Mouse (Mus musculus) kidney, embryonic 16.5 days (tissue): ENCODE measurements at regions not wholly inside any gene's neighbourhood (a gene's known extent, or its start where the extent isn't known, plus 50 kb on each side); places are given as distances from the start of the nearest gene placed in this dataset.
A peak's percentile ranks its signal among the peaks of the same experiment; 100 is the strongest.
"Not testable (repeated sequence)": the region's sequence is repeated elsewhere in the genome, so short reads cannot be mapped to it uniquely, and the experiment has no call there.

Experiments used
- ATAC-seq: fragments of 200-750 bp; cut with Nextera tagmentation; 2 replicates; pipeline ENCODE4 v1.8.0; 2017; ENCODE audit warnings: moderate TSS enrichment; ENCODE audit not compliant: low FRiP score, low TSS enrichment
- H3K27ac ChIP-seq: fragments of 300-500 bp; sonication (generic); 2 replicates; pipeline ENCODE4 v1.5.1; 2014; ENCODE audit warnings: low read length
- H3K27me3 ChIP-seq: fragments of 300-500 bp; sonication (generic); 2 replicates; pipeline ENCODE4 v1.6.1; 2014; ENCODE audit warnings: low read length, control low read depth, mixed read lengths; ENCODE audit not compliant: insufficient read depth
- H3K36me3 ChIP-seq: fragments of 300-500 bp; sonication (generic); 2 replicates; pipeline ENCODE4 v1.6.1; 2014; ENCODE audit warnings: low read length, control low read depth, mixed read lengths; ENCODE audit not compliant: insufficient read depth
- H3K4me1 ChIP-seq: fragments of 300-500 bp; sonication (generic); 2 replicates; pipeline ENCODE4 v1.6.1; 2014; ENCODE audit warnings: low read length, control low read depth, mixed read lengths; ENCODE audit not compliant: insufficient read depth
- H3K4me2 ChIP-seq: fragments of 300-500 bp; sonication (generic); replicated peaks from 2 replicates; pipeline ENCODE4 v1.6.1; 2014; ENCODE audit warnings: low read depth, low read length
- H3K4me3 ChIP-seq: fragments of 300-500 bp; sonication (generic); 2 replicates; pipeline ENCODE4 v1.5.1; 2014; ENCODE audit warnings: mild to moderate bottlenecking, low read length
- H3K9ac ChIP-seq: fragments of 300-500 bp; sonication (generic); replicated peaks from 2 replicates; pipeline ENCODE4 v1.6.1; 2014; ENCODE audit warnings: low read length
- H3K9me3 ChIP-seq: fragments of 300-500 bp; sonication (generic); 2 replicates; pipeline ENCODE4 v1.6.1; 2016; ENCODE audit warnings: low read length, control low read depth
- WGBS: fragments of 180-500 bp; shearing (Covaris S2); extraction: QIAGEN DNeasy Blood & Tissue Kit; methylation state at CpG from one replicate; pipeline ENCODE4 v1.1.7; 2014; 5-methylcytosine and 5-hydroxymethylcytosine counted together

GRCm38 (mm10) chr12:21680026-21680425 is 262.6 kb upstream of the Ywhaq start:
- H3K27ac ChIP-seq, H3K4me2 ChIP-seq, ATAC-seq, H3K4me1 ChIP-seq, H3K4me3 ChIP-seq, H3K9me3 ChIP-seq, H3K36me3 ChIP-seq, H3K27me3 ChIP-seq, H3K9ac ChIP-seq: not testable (repeated sequence)
- 41% methylated on average over 3 of the region's 4 CpGs for WGBS

DNA sequence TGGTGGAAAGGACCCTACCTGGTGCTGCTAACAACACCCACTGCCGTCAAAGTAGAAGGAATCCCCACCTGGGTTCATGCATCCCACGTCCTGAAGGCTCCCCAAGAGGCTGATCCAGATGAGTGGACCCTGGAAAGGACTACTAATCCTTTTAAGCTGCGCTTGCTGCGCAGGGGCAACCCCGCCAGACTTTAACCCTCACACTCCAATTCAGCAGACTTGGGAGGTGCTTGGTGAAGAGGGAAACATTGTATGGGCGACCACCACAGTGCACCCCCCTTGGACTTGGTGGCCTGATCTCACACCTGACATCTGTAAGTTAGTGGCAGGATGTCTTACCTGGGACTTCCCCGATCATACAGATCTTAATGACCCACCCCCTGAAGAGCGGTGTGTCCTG is 231.9 kb upstream of the Ywhaq start:
- H3K4me1 ChIP-seq, ATAC-seq, H3K9ac ChIP-seq, H3K27ac ChIP-seq, H3K36me3 ChIP-seq, H3K27me3 ChIP-seq, H3K4me2 ChIP-seq, H3K4me3 ChIP-seq: not testable (repeated sequence)
- H3K9me3 ChIP-seq = peaks cover 42% of the 10 kb centered on the region
- 89% methylated on average over 8 of the region's 8 CpGs for WGBS

DNA sequence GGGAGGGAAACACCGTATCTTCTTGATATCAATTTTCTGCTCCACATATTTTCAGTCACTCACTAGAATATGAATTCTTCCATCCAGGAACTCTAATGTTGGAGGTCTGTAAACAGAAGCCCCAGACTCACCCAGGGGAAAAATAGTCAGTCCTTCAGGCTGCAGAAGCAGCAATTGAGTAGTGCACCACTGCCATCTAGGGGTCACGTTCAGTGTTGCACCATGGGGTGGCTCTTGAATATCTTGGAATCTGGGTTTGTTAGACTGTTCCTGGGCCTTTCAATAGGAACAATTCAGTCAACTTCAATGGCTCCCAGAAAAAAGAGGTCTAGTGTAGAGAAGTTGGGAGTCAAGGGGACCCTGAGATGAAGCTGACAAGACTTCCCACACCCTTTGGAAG is 196.3 kb upstream of the Ywhaq start:
- ATAC-seq, H3K4me2 ChIP-seq, H3K9ac ChIP-seq, H3K4me1 ChIP-seq, H3K4me3 ChIP-seq, H3K9me3 ChIP-seq, H3K27ac ChIP-seq, H3K36me3 ChIP-seq, H3K27me3 ChIP-seq: not testable (repeated sequence)
- WGBS = 14% methylated on average over 2 of the region's 2 CpGs

DNA sequence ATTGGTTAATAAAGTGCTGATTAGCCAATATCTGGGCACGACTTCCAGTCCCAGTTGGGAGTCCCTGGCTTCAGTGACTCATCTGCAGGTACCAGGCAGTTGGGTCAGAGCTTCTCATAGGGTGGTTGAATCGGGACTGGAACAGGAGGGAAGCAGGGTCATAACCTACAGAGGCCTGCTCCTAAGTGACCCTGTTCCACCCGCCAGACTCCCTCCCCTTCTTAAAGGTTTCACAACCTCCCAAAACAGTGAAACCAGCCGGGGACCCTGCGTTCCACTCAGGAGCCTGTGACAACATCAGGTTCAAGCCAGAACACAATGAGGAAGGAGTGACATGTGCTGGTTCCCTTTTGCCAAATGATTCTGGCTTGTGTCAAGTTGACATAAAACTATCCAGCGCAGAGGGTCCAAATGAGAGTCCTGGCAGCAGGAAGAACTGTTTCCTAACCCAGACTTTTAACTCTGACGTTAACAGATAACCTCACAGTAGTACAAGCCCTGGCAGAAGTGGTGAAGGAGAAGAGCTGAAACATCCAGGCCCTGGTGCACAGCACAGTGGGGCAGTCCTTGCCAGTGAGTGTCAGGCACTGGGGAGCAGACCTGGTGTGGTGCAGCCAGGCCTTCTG is 151.1 kb upstream of the Ywhaq start:
- Histone ChIP-seq H3K27ac (no peak overlapping the region), H3K4me2 (no peak overlapping the region), H3K4me1 (no peaks in the 10 kb centered on the region), H3K9ac (no peak overlapping the region), H3K4me3 (no peak overlapping the region), H3K9me3 (no peaks in the 10 kb centered on the region), H3K36me3 (no peaks in the 10 kb centered on the region), H3K27me3 (no peaks in the 10 kb centered on the region)
- ATAC-seq = no peak
- WGBS = 79% methylated on average over 7 of the region's 7 CpGs

GRCm38 (mm10) chr12:21543962-21544361 is 126.5 kb upstream of the Ywhaq start:
- not testable (repeated sequence) for H3K36me3 ChIP-seq, H3K4me2 ChIP-seq, H3K27me3 ChIP-seq, H3K27ac ChIP-seq, H3K4me1 ChIP-seq, H3K4me3 ChIP-seq, H3K9me3 ChIP-seq, H3K9ac ChIP-seq
- 0 out of 2 replicates have a peak, but pooled peaks have one; percentile 12 for ATAC-seq
- 62% methylated on average over 2 of the region's 2 CpGs for WGBS

- peak overlapping the region; percentile 67 for H3K4me3 ChIP-seq
- peak overlapping the region; percentile 69 for H3K4me2 ChIP-seq
- not testable (repeated sequence) for H3K27me3 ChIP-seq, H3K27ac ChIP-seq, H3K4me1 ChIP-seq, H3K36me3 ChIP-seq, H3K9me3 ChIP-seq
- peak; percentile 92 for ATAC-seq
- WGBS = 2% methylated on average over 32 of the region's 34 CpGs
- H3K9ac ChIP-seq = peak overlapping the region; percentile 71
Observed at GRCm38 (mm10) chr12:21543153-21543894, 125.9 kb upstream of the Ywhaq start.

GRCm38 (mm10) chr12:21531766-21532165 is 114.3 kb upstream of the Ywhaq start:
- no peak overlapping the region for H3K4me2 ChIP-seq
- no peak overlapping the region for H3K27ac ChIP-seq
- no peaks in the 10 kb centered on the region for H3K4me1 ChIP-seq
- no peak for ATAC-seq
- 84% methylated on average over 3 of the region's 3 CpGs for WGBS
- no peaks in the 10 kb centered on the region; the same call in 1 of the 2 replicates for H3K9me3 ChIP-seq
- no peaks in the 10 kb centered on the region for H3K27me3 ChIP-seq
- H3K4me3 ChIP-seq = no peak overlapping the region
- no peaks in the 10 kb centered on the region for H3K36me3 ChIP-seq
- H3K9ac ChIP-seq = no peak overlapping the region

DNA sequence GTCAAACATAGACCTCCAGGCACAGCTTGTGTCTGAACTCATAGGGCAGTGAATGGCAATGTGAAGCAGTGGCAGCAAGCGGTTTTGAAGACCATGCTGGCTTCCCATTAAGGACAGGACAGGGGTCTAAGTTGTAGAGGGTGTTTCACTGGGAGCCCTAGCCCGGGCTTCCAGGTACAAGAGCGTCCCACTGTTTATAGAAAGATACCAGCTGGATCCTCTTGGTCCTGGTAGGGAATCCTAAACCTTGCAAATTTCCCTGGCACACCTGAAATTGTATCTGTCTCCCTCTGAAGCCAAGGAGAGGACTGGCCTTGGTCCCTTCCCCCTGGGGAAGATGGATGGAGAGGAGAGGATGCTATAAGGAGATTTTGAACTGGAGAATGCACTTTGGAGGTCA is 111.9 kb upstream of the Ywhaq start:
- not testable (repeated sequence) for ATAC-seq, H3K4me2 ChIP-seq, H3K9ac ChIP-seq, H3K4me1 ChIP-seq, H3K9me3 ChIP-seq, H3K27ac ChIP-seq, H3K27me3 ChIP-seq, H3K4me3 ChIP-seq, H3K36me3 ChIP-seq
- WGBS = 84% methylated on average over 3 of the region's 3 CpGs

DNA sequence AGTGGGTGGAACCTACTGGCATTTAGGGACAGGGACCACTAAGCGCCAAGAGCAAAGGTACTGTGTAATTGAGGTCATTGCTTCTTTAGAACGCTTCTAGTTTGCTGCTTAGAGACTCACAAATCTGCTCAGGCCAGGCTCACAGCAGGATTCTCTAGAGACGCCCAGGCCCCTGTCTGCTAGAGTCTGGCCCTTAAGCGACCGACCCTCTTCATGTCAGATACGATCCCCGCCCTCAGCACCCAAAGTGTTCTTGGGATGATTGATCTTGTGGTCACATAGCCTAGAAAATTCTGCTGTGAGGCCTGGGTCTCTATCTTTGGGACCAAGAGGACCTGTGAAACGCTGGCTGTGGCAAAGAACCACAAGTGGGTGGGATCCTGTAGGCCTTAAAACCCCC is 109.9 kb upstream of the Ywhaq start:
- 89% methylated on average over 8 of the region's 8 CpGs for WGBS
- not testable (repeated sequence) for H3K27ac ChIP-seq, H3K9me3 ChIP-seq, ATAC-seq, H3K4me2 ChIP-seq, H3K36me3 ChIP-seq, H3K4me3 ChIP-seq, H3K9ac ChIP-seq, H3K4me1 ChIP-seq, H3K27me3 ChIP-seq

- H3K4me1 ChIP-seq, H3K4me2 ChIP-seq, ATAC-seq, H3K27ac ChIP-seq, H3K27me3 ChIP-seq, H3K9me3 ChIP-seq, H3K4me3 ChIP-seq, H3K9ac ChIP-seq, H3K36me3 ChIP-seq: not testable (repeated sequence)
- WGBS = 82% methylated on average over 2 of the region's 2 CpGs
Observed at GRCm38 (mm10) chr12:21526906-21527305, 109.5 kb upstream of the Ywhaq start.
